Mouse (Mus musculus) bone marrow macrophage, adult 2 months (primary cell): ENCODE measurements around the gene Cenpp. TPM values are rescaled to one million over a fixed set of nuclear protein-coding genes. Genes with fewer than 3 reads are reported as not detected.

Source experiments
- H3K27ac ChIP-seq: 2 replicates; pipeline ENCODE4 v1.5.1; 2012; ENCODE audit warnings: low read depth, low read length; ENCODE audit not compliant: insufficient read depth
- H3K4me1 ChIP-seq: 2 replicates; pipeline ENCODE4 v1.6.1; 2012; ENCODE audit warnings: low read length; ENCODE audit not compliant: control insufficient read depth, insufficient read depth
- H3K4me3 ChIP-seq: 2 replicates; pipeline ENCODE4 v1.5.1; 2012; ENCODE audit warnings: mild to moderate bottlenecking, low read length, moderate library complexity; ENCODE audit not compliant: insufficient read depth
- CTCF ChIP-seq: IDR thresholded peaks from 2 replicates; pipeline ENCODE4 v1.5.1; 2012; ENCODE audit warnings: low read depth, mild to moderate bottlenecking, low read length, moderate library complexity
- POLR2A ChIP-seq: IDR thresholded peaks from 2 replicates; pipeline ENCODE4 v1.6.1; 2012; ENCODE audit warnings: mild to moderate bottlenecking, low read depth, low read length, borderline replicate concordance
- polyA plus RNA-seq: library from polyadenylated mRNA; stranded (reverse); fragments of >200 nt; gene quantifications from 2 replicates; pipeline ENCODE4 v1.2.4, GENCODE M21; 2012; ENCODE audit not compliant: missing spikeins, insufficient read depth, insufficient read length

The Cenpp gene
- polyA plus RNA-seq, 1 experiment: 6.9 TPM

- TF ChIP-seq POLR2A: no peak
- TF ChIP-seq CTCF: no peak
- H3K27ac ChIP-seq: no peak overlapping the region
- H3K4me1 ChIP-seq: 0 out of 2 replicates have a peak, but pooled peaks cover 2% of the 10 kb centered on the region
- H3K4me3 ChIP-seq: no peak overlapping the region
Measured at GRCm38 (mm10) chr13:49646019-49646418, 6.6 kb downstream of the Cenpp start.

GRCm38 (mm10) chr13:49644731-49645529 lies 7.7 kb downstream of the Cenpp start:
- Histone ChIP-seq H3K4me1 (0 out of 2 replicates have a peak, but pooled peaks cover 2% of the 10 kb centered on the region), H3K4me3 (no peak overlapping the region), H3K27ac (no peak overlapping the region)
- TF ChIP-seq CTCF: no peak

GRCm38 (mm10) chr13:49643669-49644362 lies 8.8 kb downstream of the Cenpp start:
- Histone ChIP-seq H3K27ac (no peak overlapping the region), H3K4me3 (no peak overlapping the region), H3K4me1 (0 out of 2 replicates have a peak, but pooled peaks cover 2% of the 10 kb centered on the region)
- TF ChIP-seq POLR2A (no peak), CTCF (no peak)

- Histone ChIP-seq H3K27ac (no peak overlapping the region), H3K4me1 (0 out of 2 replicates have a peak, but pooled peaks cover 2% of the 10 kb centered on the region), H3K4me3 (no peak overlapping the region)
- no peak for TF ChIP-seq POLR2A
- no peak for TF ChIP-seq CTCF
Measured at GRCm38 (mm10) chr13:49642650-49643049, 9.9 kb downstream of the Cenpp start.

- H3K4me1 ChIP-seq: 0 out of 2 replicates have a peak, but pooled peaks cover 2% of the 10 kb centered on the region
- TF ChIP-seq POLR2A (no peak), CTCF (no peak)
- no peak overlapping the region for H3K4me3 ChIP-seq
- H3K27ac ChIP-seq: no peak overlapping the region
Measured at GRCm38 (mm10) chr13:49639965-49640364, 12.6 kb downstream of the Cenpp start.

GRCm38 (mm10) chr13:49629076-49629475 lies 23.5 kb downstream of the Cenpp start:
- Histone ChIP-seq H3K4me3 (no peak overlapping the region), H3K4me1 (peaks cover 16% of the 10 kb centered on the region), H3K27ac (peak overlapping the region; percentile 27; the same call in 1 of the 2 replicates)
- TF ChIP-seq POLR2A: no peak
- TF ChIP-seq CTCF: no peak

- Histone ChIP-seq H3K4me3 (no peak overlapping the region), H3K27ac (no peak overlapping the region), H3K4me1 (peaks cover 16% of the 10 kb centered on the region)
- no peak for TF ChIP-seq CTCF
- TF ChIP-seq POLR2A: no peak
Measured at GRCm38 (mm10) chr13:49628167-49628566, 24.4 kb downstream of the Cenpp start.

GRCm38 (mm10) chr13:49623216-49623615 lies 29.4 kb downstream of the Cenpp start:
- Histone ChIP-seq H3K27ac (no peak overlapping the region), H3K4me1 (peaks cover 2% of the 10 kb centered on the region; the same call in 1 of the 2 replicates), H3K4me3 (no peak overlapping the region)
- TF ChIP-seq CTCF (no peak), POLR2A (no peak)

- H3K4me3 ChIP-seq: no peak overlapping the region
- no peaks in the 10 kb centered on the region for H3K4me1 ChIP-seq
- TF ChIP-seq POLR2A: no peak
- no peak for TF ChIP-seq CTCF
- no peak overlapping the region for H3K27ac ChIP-seq
Measured at GRCm38 (mm10) chr13:49618365-49618764, 34.2 kb downstream of the Cenpp start.

- H3K4me3 ChIP-seq: no peak overlapping the region
- H3K27ac ChIP-seq: no peak overlapping the region
- TF ChIP-seq POLR2A (no peak), CTCF (no peak)
- no peaks in the 10 kb centered on the region for H3K4me1 ChIP-seq
Measured at GRCm38 (mm10) chr13:49617021-49617420, 35.6 kb downstream of the Cenpp start.
